Mouse (Mus musculus): Measurements from ENCODE around the gene Nhs.

DNA sequence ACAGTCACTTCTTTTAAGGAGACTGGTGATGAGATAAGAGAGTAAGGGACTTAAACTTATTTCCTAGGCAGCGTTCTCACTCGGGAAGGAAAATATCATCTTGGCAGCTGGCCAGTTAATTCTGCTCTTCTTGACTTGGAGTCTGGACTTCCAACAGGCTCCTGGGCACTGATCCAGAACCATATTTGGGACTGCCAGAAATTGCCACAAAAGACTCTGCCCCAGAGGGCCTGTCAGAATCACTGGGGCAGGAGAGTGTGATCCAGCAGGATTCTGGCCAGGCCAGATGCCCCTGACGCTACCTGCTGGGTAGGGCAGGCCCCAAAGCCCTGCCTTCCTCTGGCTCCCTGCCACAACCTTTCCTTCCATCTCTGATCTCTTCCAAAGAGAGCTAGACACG lies 198.4 kb downstream of the Nhs start:
- TF ChIP-seq CTCF (IDR thresholded peaks at IDR 0.05; ENCODE audit: low read depth, low read length) (no peak), POLR2A (IDR thresholded peaks at IDR 0.05; ENCODE audit: extremely low read depth, insufficient read depth, low read length) (no peak)
